Mouse (Mus musculus) testis, adult 10 weeks (tissue): Measurements from ENCODE around the gene Pstk. TPM values are rescaled to one million over a fixed set of nuclear protein-coding genes. Genes with fewer than 3 reads are reported as not detected.

Source experiments
- polyA plus RNA-seq: library from polyadenylated mRNA; stranded (reverse); fragments of 350-450 nt; fragmentation: Illumina TruSeq; extraction: RNeasy Lipid Tissue Mini Kit (QIAGEN cat#74804); gene quantifications from one replicate; pipeline ENCODE4 v1.2.3, GENCODE M21; 2014; ENCODE audit warnings: low read depth, low replicate concordance

The Pstk gene
- polyA plus RNA-seq = 25.9 TPM

DNA sequence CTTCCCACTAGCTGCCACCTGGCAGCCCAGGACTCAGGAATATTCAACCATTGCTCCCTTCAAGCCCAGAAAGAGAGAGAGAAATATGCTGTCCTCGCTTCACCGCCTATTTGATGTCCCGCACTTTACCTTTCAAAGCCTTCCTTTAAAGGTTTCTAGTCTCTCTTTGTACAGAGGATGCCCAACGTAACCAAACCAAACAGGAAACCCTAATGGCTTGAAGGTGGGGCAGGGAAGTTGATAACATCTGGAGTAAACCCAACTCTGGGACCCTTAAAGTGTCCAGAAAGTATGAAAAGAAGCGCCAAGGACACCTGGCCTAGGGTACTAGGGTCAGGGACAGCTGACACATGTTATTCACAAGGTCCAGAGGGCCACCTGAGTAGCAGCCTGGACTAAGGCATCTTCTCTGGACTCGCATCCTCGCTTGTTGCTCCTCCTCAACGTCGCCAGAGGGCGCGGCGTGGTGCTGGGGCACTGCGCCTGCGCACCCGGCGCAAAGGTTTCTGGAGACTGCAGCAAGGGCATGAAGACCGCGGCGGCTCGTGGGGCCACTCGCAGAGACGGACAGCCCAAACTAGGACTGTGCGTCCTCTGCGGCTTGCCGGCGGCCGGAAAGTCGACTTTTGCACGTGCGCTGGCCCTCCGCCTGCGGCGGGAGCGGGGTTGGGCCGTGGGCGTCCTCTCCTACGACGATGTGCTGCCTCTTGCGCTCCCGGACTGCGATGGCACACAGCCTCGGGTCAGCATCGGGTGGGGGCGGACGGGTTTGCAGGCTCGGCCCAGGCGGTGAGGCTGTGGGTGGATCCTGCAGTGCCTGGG lies at the start of gene Pstk:
Pstk (plus strand) TSS at position 494 of the 822 bp plus-strand sequence.

GRCm38 (mm10) chr7:131322192-131322591 lies 48.7 kb upstream of the Pstk start, which contains the start of gene Cuzd1:
TSS of gene Cuzd1 (minus strand) at chr7:131322292.

DNA sequence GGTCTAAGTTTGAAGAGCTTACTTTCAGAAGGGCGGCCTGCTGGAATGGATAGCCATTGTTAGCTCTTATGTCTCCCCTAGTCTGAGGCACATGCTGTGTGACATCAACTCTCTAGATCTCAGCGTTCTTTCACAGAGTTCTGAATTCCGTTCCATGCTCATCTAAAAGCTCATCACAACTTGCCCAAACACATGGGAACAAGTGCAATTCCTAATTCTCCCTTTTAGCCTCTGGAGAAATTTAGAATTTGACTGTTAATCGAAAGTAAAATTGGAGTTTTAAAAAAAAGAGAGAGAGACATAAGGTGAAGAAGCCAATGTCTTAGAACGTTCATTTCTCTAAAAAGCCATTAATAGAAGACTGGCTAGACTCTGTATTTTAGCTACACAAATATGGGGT lies 41.5 kb upstream of the Pstk start, which contains the start of gene Fam24b:
Fam24b (minus strand) TSS at position 101 of the 400 bp plus-strand sequence.

DNA sequence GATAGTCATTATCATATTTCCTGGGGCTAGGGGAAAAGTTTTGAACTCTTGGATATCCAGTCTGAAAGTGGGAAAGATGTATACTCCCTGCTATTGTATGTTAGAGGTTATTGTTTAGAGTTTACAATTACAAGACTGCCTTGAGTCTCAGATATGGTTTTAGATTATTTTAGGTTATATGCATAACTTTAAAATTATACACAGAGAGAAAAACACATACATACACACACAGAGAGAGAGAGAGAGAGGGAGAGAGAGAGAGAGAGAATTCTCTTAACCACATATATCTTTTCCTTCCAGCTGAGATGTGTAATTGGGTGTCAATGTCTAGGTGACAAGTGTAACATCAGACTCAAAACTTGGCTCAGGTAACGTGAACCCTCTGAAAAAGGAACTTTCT lies 37.4 kb upstream of the Pstk start, which contains the start of gene Fam24a:
Fam24a (plus strand) TSS at position 301 of the 400 bp plus-strand sequence.

DNA sequence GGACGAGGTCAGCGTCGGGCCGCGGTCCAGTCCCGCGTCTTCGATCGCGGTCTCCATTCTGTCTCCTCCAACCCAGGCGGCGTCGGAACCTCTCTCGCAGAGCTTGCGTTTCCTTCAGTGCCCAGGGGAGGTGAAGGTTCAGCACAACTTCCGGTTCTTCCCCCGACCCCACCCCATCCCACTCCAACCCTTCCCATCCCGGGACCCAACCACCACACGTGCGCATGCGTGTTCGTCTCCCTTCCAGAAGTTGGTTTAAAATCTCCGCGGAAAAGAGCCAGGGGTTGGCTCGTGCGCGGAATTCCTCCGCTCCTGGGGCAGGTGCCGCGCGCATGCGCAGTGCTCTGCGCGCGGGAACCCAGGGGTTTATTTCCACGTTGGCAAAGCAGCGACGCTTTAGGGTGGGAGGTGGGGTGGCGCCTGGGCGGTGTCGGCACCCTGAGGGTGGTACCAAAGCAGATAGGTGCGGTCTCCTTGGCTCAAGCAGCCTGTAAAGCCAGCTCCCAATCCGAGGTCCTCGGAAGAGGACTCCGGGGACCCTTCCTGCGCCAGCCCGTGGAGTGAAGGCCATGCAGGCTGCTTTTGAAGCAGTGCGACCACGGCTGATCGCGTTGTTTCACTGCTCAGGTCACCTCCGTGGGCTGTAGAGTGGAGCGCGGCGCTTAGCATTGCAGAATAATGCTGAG lies 8.2 kb upstream of the Pstk start, which contains the start of gene 2310057M21Rik:
2310057M21Rik (minus strand) TSS at position 145 of the 686 bp plus-strand sequence.

DNA sequence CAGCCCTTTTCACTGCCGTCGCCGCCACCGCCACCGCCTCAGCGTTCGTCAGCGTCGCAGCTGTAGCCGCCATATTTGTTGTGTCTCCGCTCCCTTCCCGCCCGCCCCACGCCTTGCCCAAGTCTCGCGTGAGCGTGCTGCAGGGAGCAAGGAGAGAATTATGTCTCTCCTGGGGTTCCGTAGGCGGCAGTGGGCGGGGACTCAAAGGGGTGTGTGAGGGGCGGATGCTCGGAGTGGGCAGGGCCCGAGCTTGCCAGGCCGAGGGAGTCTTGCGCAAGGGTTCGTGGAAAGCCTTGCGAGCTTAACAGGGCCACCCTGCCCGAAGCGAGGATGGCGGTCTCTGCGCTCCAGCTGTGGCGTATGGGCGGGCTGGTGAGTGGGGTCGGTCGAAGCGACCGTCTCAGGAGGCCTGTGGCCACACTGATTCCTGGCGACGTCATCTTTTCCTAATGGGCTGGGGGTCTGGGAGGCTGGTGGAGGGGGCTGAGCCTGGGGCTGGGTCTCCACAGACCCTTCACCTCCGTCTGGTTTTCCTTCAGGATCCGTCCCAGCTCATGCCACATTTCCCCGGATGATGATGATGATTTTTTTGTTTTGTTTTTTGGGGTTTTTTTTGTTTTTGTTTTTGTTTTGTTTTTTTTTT lies 39.6 kb downstream of the Pstk start, which contains the start of the genes Ikzf5 and Acadsb:
Ikzf5 (minus strand) TSS at position 106 of the 643 bp plus-strand sequence.
Acadsb (plus strand) TSS at position 186 of the 643 bp plus-strand sequence.

Other genes starting within 250 kb of the Pstk start
- gene 4933402N03Rik, start 224.8 kb upstream of the Pstk start, polyA plus RNA-seq = 37.5 TPM
- gene 5430419D17Rik, start 196.7 kb upstream of the Pstk start, polyA plus RNA-seq = 0.14 TPM
- gene Cuzd1, start 48.8 kb upstream of the Pstk start, polyA plus RNA-seq = 10.8 TPM
- gene Fam24b, start 41.6 kb upstream of the Pstk start, polyA plus RNA-seq = 273 TPM
- 91.6 TPM for gene Fam24a, start 37.3 kb upstream of the Pstk start, polyA plus RNA-seq
- gene 2310057M21Rik, start 8.4 kb upstream of the Pstk start, polyA plus RNA-seq = 12.9 TPM
- gene Ikzf5, start 39.4 kb downstream of the Pstk start, polyA plus RNA-seq = 31.7 TPM
- gene Acadsb, start 39.5 kb downstream of the Pstk start, polyA plus RNA-seq = 84.8 TPM
- gene Hmx3, start 171.7 kb downstream of the Pstk start, polyA plus RNA-seq = not detected
- not detected for gene Hmx2, start 177.6 kb downstream of the Pstk start, polyA plus RNA-seq
- 21.7 TPM for gene Bub3, start 189.1 kb downstream of the Pstk start, polyA plus RNA-seq